Mouse (Mus musculus): ENCODE results near the gene Gm10226. TPM values are rescaled to one million over a fixed set of nuclear protein-coding genes. Genes with fewer than 3 reads are reported as not detected.
"Not testable (repeated sequence)": the region's sequence is repeated elsewhere in the genome, so short reads cannot be mapped to it uniquely, and the experiment has no call there.

Gene Gm10226
- 9.4 and 11.0 TPM in 2 replicates for polyA plus RNA-seq (2014; fragmentation: Nextera tagmentation; extraction: Ambion mirVana)

- no peak for ATAC-seq (replicated peaks; ENCODE audit: insufficient number of reproducible peaks, low FRiP score, low TSS enrichment, low read depth)
These were observed at the start of gene Gm10226 for GRCm38 (mm10) chr17:21691560-21691959. TSS of gene Gm10226 (plus strand) at chr17:21691860.

GRCm38 (mm10) chr17:21648791-21649190, 42.9 kb upstream of the Gm10226 start:
- ATAC-seq (replicated peaks; ENCODE audit: insufficient number of reproducible peaks, low FRiP score, low TSS enrichment, low read depth) = no peak
- 80% methylated on average over 3 of the region's 3 CpGs for WGBS

More at GRCm38 (mm10) chr17:21691560-21691959, at the start of gene Gm10226:
- Histone ChIP-seq H3K4me3 (ENCODE audit: low read depth, low read length) (no peak within 1 kb of the TSS), H3K36me3 (replicated peaks; ENCODE audit: control insufficient read depth, insufficient read depth, low read depth, low read length) (no peaks in the 10 kb centered on the region), H3K27me3 (ENCODE audit: control insufficient read depth, insufficient read depth, low read length) (no peaks in the 10 kb centered on the region), H3K9ac (replicated peaks; ENCODE audit: low read length) (no peak within 1 kb of the TSS), H3K4me2 (ENCODE audit: low read depth, low read length) (no peak within 1 kb of the TSS), H3K9me3 (replicated peaks; ENCODE audit: control insufficient read depth, low read length) (no peaks in the 10 kb centered on the region), H3K4me1 (ENCODE audit: control insufficient read depth, insufficient read depth, low read length) (no peaks in the 10 kb centered on the region), H3K27ac (replicated peaks; ENCODE audit: low read depth, low read length) (no peak within 1 kb of the TSS)
- DNase-seq (ENCODE audit: low spot score) = no peak
- 84% methylated on average over 3 of the region's 3 CpGs for WGBS

DNA sequence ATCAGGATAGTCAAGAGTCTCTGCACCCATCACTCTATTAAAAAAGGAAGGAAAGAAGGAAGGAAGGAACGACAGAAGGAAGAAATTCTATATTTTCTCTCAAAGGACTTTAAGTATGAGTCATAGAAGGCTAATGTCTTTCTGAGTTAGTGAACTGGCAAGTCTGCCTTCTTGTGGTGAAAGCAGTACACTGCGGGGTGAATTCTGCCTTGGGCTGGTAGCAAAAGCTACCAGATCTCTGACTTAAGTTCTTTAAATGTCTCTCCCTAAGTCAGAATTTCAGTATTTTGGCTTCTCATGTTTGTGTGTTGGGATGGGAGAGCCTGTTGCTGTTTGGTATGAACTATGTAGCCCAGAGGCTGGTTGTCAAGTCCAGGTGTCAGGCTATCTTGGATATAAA, 41.7 kb upstream of the Gm10226 start:
- 39% methylated on average over 2 of the region's 2 CpGs for WGBS
- peak overlapping the region; percentile 14; the same call in 1 of the 2 replicates for H3K9ac ChIP-seq (replicated peaks; ENCODE audit: low read length)
- no peaks in the 10 kb centered on the region for H3K27me3 ChIP-seq (ENCODE audit: control insufficient read depth, insufficient read depth, low read length)
- ATAC-seq (replicated peaks; ENCODE audit: insufficient number of reproducible peaks, low FRiP score, low TSS enrichment, low read depth) = no peak
- no peaks in the 10 kb centered on the region for H3K36me3 ChIP-seq (replicated peaks; ENCODE audit: control insufficient read depth, insufficient read depth, low read depth, low read length)
- no peak overlapping the region for H3K4me3 ChIP-seq (ENCODE audit: low read depth, low read length)
- no peak overlapping the region for H3K27ac ChIP-seq (replicated peaks; ENCODE audit: low read depth, low read length)
- 0 out of 2 replicates have a peak overlapping the region, but pooled peaks have one; percentile 21 for H3K4me2 ChIP-seq (ENCODE audit: low read depth, low read length)
- no peaks in the 10 kb centered on the region for H3K4me1 ChIP-seq (ENCODE audit: control insufficient read depth, insufficient read depth, low read length)
- peak; percentile 47 for DNase-seq (ENCODE audit: low spot score)
- H3K9me3 ChIP-seq (replicated peaks; ENCODE audit: control insufficient read depth, low read length) = no peaks in the 10 kb centered on the region

More at GRCm38 (mm10) chr17:21648791-21649190, 42.9 kb upstream of the Gm10226 start:
- Histone ChIP-seq H3K9me3 (replicated peaks; ENCODE audit: control insufficient read depth, low read length) (no peaks in the 10 kb centered on the region), H3K4me3 (ENCODE audit: low read depth, low read length) (no peak overlapping the region), H3K27me3 (ENCODE audit: control insufficient read depth, insufficient read depth, low read length) (no peaks in the 10 kb centered on the region), H3K36me3 (replicated peaks; ENCODE audit: control insufficient read depth, insufficient read depth, low read depth, low read length) (no peaks in the 10 kb centered on the region), H3K4me2 (ENCODE audit: low read depth, low read length) (no peak overlapping the region), H3K9ac (replicated peaks; ENCODE audit: low read length) (no peak overlapping the region), H3K4me1 (ENCODE audit: control insufficient read depth, insufficient read depth, low read length) (no peaks in the 10 kb centered on the region), H3K27ac (replicated peaks; ENCODE audit: low read depth, low read length) (no peak overlapping the region)
- no peak for DNase-seq (ENCODE audit: low spot score)

GRCm38 (mm10) chr17:21650364-21650907, 41.2 kb upstream of the Gm10226 start, which contains the start of gene Zfp983:
TSS of gene Zfp983 (plus strand) at chr17:21650624.
- not testable (repeated sequence) for H3K27me3 ChIP-seq (ENCODE audit: control insufficient read depth, insufficient read depth, low read length); H3K9me3 ChIP-seq (replicated peaks; ENCODE audit: control insufficient read depth, low read length); H3K4me1 ChIP-seq (ENCODE audit: control insufficient read depth, insufficient read depth, low read length); H3K27ac ChIP-seq (replicated peaks; ENCODE audit: low read depth, low read length); H3K36me3 ChIP-seq (replicated peaks; ENCODE audit: control insufficient read depth, insufficient read depth, low read depth, low read length)
- Histone ChIP-seq H3K4me3 (ENCODE audit: low read depth, low read length) (peak within 1 kb of the TSS; percentile 43), H3K4me2 (ENCODE audit: low read depth, low read length) (peak within 1 kb of the TSS; percentile 21; the same call in 1 of the 2 replicates), H3K9ac (replicated peaks; ENCODE audit: low read length) (peak within 1 kb of the TSS; percentile 55)
- ATAC-seq (replicated peaks; ENCODE audit: insufficient number of reproducible peaks, low FRiP score, low TSS enrichment, low read depth) (peak; percentile 100), DNase-seq (ENCODE audit: low spot score) (peak; percentile 87)
- under 1% methylated on average over 17 of the region's 17 CpGs for WGBS

DNA sequence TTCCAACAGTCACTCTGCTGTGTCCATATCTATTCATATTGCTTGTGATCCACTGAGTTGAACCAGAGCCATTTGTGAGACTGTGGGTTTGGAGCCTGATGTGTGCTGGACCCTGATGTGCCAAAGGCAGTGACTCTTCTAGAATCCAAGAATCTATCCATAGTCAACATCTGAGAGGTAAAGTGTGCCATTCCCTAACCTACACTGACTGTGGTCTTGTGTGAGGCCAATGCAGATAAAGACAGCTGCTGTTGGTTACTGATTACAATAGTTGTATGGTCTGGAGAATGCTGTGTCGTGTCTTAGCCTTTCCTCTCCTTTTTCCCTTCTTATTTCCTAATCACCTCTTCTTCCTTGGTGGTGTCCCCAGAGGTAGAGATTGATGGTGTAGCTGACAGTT, 12.8 kb upstream of the Gm10226 start:
- not testable (repeated sequence) for H3K27ac ChIP-seq (replicated peaks; ENCODE audit: low read depth, low read length); H3K27me3 ChIP-seq (ENCODE audit: control insufficient read depth, insufficient read depth, low read length); DNase-seq (ENCODE audit: low spot score); ATAC-seq (replicated peaks; ENCODE audit: insufficient number of reproducible peaks, low FRiP score, low TSS enrichment, low read depth); H3K4me3 ChIP-seq (ENCODE audit: low read depth, low read length); H3K36me3 ChIP-seq (replicated peaks; ENCODE audit: control insufficient read depth, insufficient read depth, low read depth, low read length); H3K4me2 ChIP-seq (ENCODE audit: low read depth, low read length); H3K9me3 ChIP-seq (replicated peaks; ENCODE audit: control insufficient read depth, low read length); H3K4me1 ChIP-seq (ENCODE audit: control insufficient read depth, insufficient read depth, low read length); H3K9ac ChIP-seq (replicated peaks; ENCODE audit: low read length)
- 16% methylated on average over 1 of the region's 1 CpGs for WGBS

- Histone ChIP-seq H3K4me3 (ENCODE audit: low read depth, low read length) (peak overlapping the region; percentile 36), H3K27me3 (ENCODE audit: control insufficient read depth, insufficient read depth, low read length) (no peaks in the 10 kb centered on the region), H3K9me3 (replicated peaks; ENCODE audit: control insufficient read depth, low read length) (no peaks in the 10 kb centered on the region), H3K27ac (replicated peaks; ENCODE audit: low read depth, low read length) (no peak overlapping the region), H3K9ac (replicated peaks; ENCODE audit: low read length) (peak overlapping the region; percentile 37), H3K4me1 (ENCODE audit: control insufficient read depth, insufficient read depth, low read length) (no peaks in the 10 kb centered on the region), H3K36me3 (replicated peaks; ENCODE audit: control insufficient read depth, insufficient read depth, low read depth, low read length) (no peaks in the 10 kb centered on the region), H3K4me2 (ENCODE audit: low read depth, low read length) (peak overlapping the region; percentile 36)
- 4% methylated on average over 9 of the region's 9 CpGs for WGBS
- ATAC-seq (replicated peaks; ENCODE audit: insufficient number of reproducible peaks, low FRiP score, low TSS enrichment, low read depth) (peak; percentile 99), DNase-seq (ENCODE audit: low spot score) (peak; percentile 85)
These were observed 12.2 kb upstream of the Gm10226 start for GRCm38 (mm10) chr17:21679273-21680018.

GRCm38 (mm10) chr17:21680019-21680376, 11.7 kb upstream of the Gm10226 start:
- not testable (repeated sequence) for H3K9me3 ChIP-seq (replicated peaks; ENCODE audit: control insufficient read depth, low read length); DNase-seq (ENCODE audit: low spot score); H3K27me3 ChIP-seq (ENCODE audit: control insufficient read depth, insufficient read depth, low read length); H3K27ac ChIP-seq (replicated peaks; ENCODE audit: low read depth, low read length); H3K36me3 ChIP-seq (replicated peaks; ENCODE audit: control insufficient read depth, insufficient read depth, low read depth, low read length); H3K4me1 ChIP-seq (ENCODE audit: control insufficient read depth, insufficient read depth, low read length)
- peak overlapping the region; percentile 36 for H3K4me3 ChIP-seq (ENCODE audit: low read depth, low read length)
- peak overlapping the region; percentile 37 for H3K9ac ChIP-seq (replicated peaks; ENCODE audit: low read length)
- peak; percentile 94 for ATAC-seq (replicated peaks; ENCODE audit: insufficient number of reproducible peaks, low FRiP score, low TSS enrichment, low read depth)
- WGBS = under 1% methylated on average over 9 of the region's 10 CpGs
- H3K4me2 ChIP-seq (ENCODE audit: low read depth, low read length) = peak overlapping the region; percentile 36; the same call in 1 of the 2 replicates

- H3K4me2 ChIP-seq (ENCODE audit: low read depth, low read length) = no peak overlapping the region
- DNase-seq (ENCODE audit: low spot score) = no peak
- H3K9me3 ChIP-seq (replicated peaks; ENCODE audit: control insufficient read depth, low read length) = no peaks in the 10 kb centered on the region
- H3K27ac ChIP-seq (replicated peaks; ENCODE audit: low read depth, low read length) = no peak overlapping the region
- no peak overlapping the region for H3K4me3 ChIP-seq (ENCODE audit: low read depth, low read length)
- no peak overlapping the region for H3K9ac ChIP-seq (replicated peaks; ENCODE audit: low read length)
- WGBS = 76% methylated on average over 3 of the region's 3 CpGs
- no peaks in the 10 kb centered on the region for H3K27me3 ChIP-seq (ENCODE audit: control insufficient read depth, insufficient read depth, low read length)
- no peak for ATAC-seq (replicated peaks; ENCODE audit: insufficient number of reproducible peaks, low FRiP score, low TSS enrichment, low read depth)
- no peaks in the 10 kb centered on the region for H3K4me1 ChIP-seq (ENCODE audit: control insufficient read depth, insufficient read depth, low read length)
- H3K36me3 ChIP-seq (replicated peaks; ENCODE audit: control insufficient read depth, insufficient read depth, low read depth, low read length) = no peaks in the 10 kb centered on the region
These were observed 1.7 kb downstream of the Gm10226 start for GRCm38 (mm10) chr17:21693342-21693741.

All from embryonic facial prominence, embryonic 11.5 days (tissue).